Mouse (Mus musculus) forebrain, embryonic 12.5 days (tissue): ENCODE measurements at regions not wholly inside any gene's neighbourhood (a gene's known extent, or its start where the extent isn't known, plus 50 kb on each side); places are given as distances from the start of the nearest gene placed in this dataset.
A peak's percentile ranks its signal among the peaks of the same experiment; 100 is the strongest.

Experiments used
- ATAC-seq: fragments of 200-750 bp; cut with Nextera tagmentation; 2 replicates; pipeline ENCODE4 v1.8.0; 2017; ENCODE audit warnings: moderate TSS enrichment; ENCODE audit not compliant: low FRiP score
- H3K27ac ChIP-seq: fragments of 300-500 bp; sonication (generic); 2 replicates; pipeline ENCODE4 v1.5.1; 2016; ENCODE audit warnings: mild to moderate bottlenecking
- H3K27me3 ChIP-seq: fragments of 300-500 bp; sonication (generic); 2 replicates; pipeline ENCODE4 v1.6.1; 2016; ENCODE audit warnings: mild to moderate bottlenecking
- H3K36me3 ChIP-seq: fragments of 300-500 bp; sonication (generic); replicated peaks from 2 replicates; pipeline ENCODE4 v1.6.1; 2016; ENCODE audit warnings: mild to moderate bottlenecking
- H3K4me1 ChIP-seq: fragments of 300-500 bp; sonication (generic); 2 replicates; pipeline ENCODE4 v1.6.1; 2016
- H3K4me2 ChIP-seq: fragments of 300-500 bp; sonication (generic); 2 replicates; pipeline ENCODE4 v1.6.1; 2016; ENCODE audit warnings: mild to moderate bottlenecking, moderate library complexity
- H3K4me3 ChIP-seq: fragments of 300-500 bp; sonication (generic); replicated peaks from 2 replicates; pipeline ENCODE4 v1.5.1; 2016; ENCODE audit warnings: mild to moderate bottlenecking
- H3K9ac ChIP-seq: fragments of 300-500 bp; sonication (generic); 2 replicates; pipeline ENCODE4 v1.6.1; 2016; ENCODE audit warnings: mild to moderate bottlenecking
- H3K9me3 ChIP-seq: fragments of 300-500 bp; sonication (generic); 2 replicates; pipeline ENCODE4 v1.6.1; 2016
- WGBS: fragments of 180-500 bp; shearing (Covaris S2); methylation state at CpG from one replicate; pipeline ENCODE4 v1.1.7; 2016; 5-methylcytosine and 5-hydroxymethylcytosine counted together

GRCm38 (mm10) chr8:126659691-126660657 is 66.2 kb upstream of the Irf2bp2 start:
- Histone ChIP-seq H3K4me2 (peak overlapping the region; percentile 47), H3K36me3 (no peaks in the 10 kb centered on the region), H3K4me1 (peaks cover 58% of the 10 kb centered on the region), H3K27ac (peak overlapping the region; percentile 90), H3K4me3 (no peak overlapping the region), H3K9me3 (no peaks in the 10 kb centered on the region), H3K9ac (peak overlapping the region; percentile 36), H3K27me3 (no peaks in the 10 kb centered on the region)
- ATAC-seq: peak; percentile 48
- 52% methylated on average over 12 of the region's 12 CpGs for WGBS

GRCm38 (mm10) chr8:126657546-126657945 is 63.8 kb upstream of the Irf2bp2 start:
- no peak overlapping the region for H3K4me3 ChIP-seq
- peak overlapping the region; percentile 42; the same call in 1 of the 2 replicates for H3K27ac ChIP-seq
- 67% methylated on average over 6 of the region's 6 CpGs for WGBS
- H3K4me1 ChIP-seq: peaks cover 39% of the 10 kb centered on the region
- H3K36me3 ChIP-seq: no peaks in the 10 kb centered on the region
- no peak overlapping the region for H3K9ac ChIP-seq
- ATAC-seq: no peak
- no peaks in the 10 kb centered on the region for H3K9me3 ChIP-seq
- H3K27me3 ChIP-seq: no peaks in the 10 kb centered on the region
- no peak overlapping the region for H3K4me2 ChIP-seq

DNA sequence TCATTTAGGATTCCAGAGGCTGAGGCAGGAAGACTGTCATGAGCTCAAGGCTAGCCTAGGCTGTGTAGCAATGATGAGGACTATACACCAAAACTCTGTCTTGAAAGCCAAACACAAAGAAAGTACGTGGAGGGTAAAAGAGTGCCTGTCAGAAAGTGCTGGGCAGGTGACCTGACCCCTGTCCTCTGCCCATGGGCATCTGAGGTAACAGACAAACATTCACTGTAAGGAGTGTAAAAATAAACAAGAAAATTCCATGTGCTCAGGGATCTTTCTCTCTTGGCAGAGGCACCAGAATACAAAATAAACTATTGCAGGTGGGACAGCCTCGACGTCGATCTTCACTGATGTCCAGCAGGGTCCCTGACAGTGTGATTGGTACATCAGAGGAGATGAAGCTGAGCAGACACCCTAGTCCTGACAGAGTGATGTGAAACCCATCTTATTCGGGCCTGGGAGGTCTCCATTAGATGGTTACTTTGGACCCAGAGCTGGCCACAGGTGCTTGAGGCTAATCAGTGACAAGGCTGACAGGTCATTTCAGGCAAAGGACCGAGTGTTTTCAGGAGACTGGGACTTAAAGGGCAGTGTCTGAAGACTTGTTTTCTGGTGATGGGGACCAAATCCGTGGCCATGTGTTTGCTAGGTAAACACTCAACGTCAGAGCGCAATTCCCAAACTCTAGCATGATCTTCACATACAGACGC is 62.9 kb upstream of the Irf2bp2 start:
- H3K4me2 ChIP-seq: no peak overlapping the region
- H3K9me3 ChIP-seq: no peaks in the 10 kb centered on the region
- no peak overlapping the region for H3K4me3 ChIP-seq
- H3K9ac ChIP-seq: no peak overlapping the region
- H3K27me3 ChIP-seq: no peaks in the 10 kb centered on the region
- WGBS: 88% methylated on average over 10 of the region's 10 CpGs
- ATAC-seq: no peak
- H3K4me1 ChIP-seq: peaks cover 31% of the 10 kb centered on the region
- no peak overlapping the region for H3K27ac ChIP-seq
- H3K36me3 ChIP-seq: no peaks in the 10 kb centered on the region

- Histone ChIP-seq H3K36me3 (no peaks in the 10 kb centered on the region), H3K9ac (no peak overlapping the region), H3K4me3 (no peak overlapping the region), H3K4me2 (no peak overlapping the region), H3K4me1 (peaks cover 19% of the 10 kb centered on the region), H3K9me3 (no peaks in the 10 kb centered on the region), H3K27ac (no peak overlapping the region), H3K27me3 (no peaks in the 10 kb centered on the region)
- 74% methylated on average over 2 of the region's 2 CpGs for WGBS
- ATAC-seq: no peak
These were observed 61.8 kb upstream of the Irf2bp2 start for GRCm38 (mm10) chr8:126655565-126655964.

GRCm38 (mm10) chr8:126654353-126654752 is 60.6 kb upstream of the Irf2bp2 start:
- Histone ChIP-seq H3K27ac (peak overlapping the region; percentile 32; the same call in 1 of the 2 replicates), H3K4me3 (no peak overlapping the region), H3K9me3 (no peaks in the 10 kb centered on the region), H3K4me1 (peaks cover 7% of the 10 kb centered on the region), H3K9ac (no peak overlapping the region), H3K27me3 (no peaks in the 10 kb centered on the region), H3K4me2 (no peak overlapping the region), H3K36me3 (no peaks in the 10 kb centered on the region)
- 89% methylated on average over 7 of the region's 7 CpGs for WGBS
- ATAC-seq: no peak

- no peak overlapping the region for H3K4me3 ChIP-seq
- no peaks in the 10 kb centered on the region for H3K27me3 ChIP-seq
- H3K4me2 ChIP-seq: no peak overlapping the region
- no peaks in the 10 kb centered on the region for H3K36me3 ChIP-seq
- no peak overlapping the region for H3K27ac ChIP-seq
- ATAC-seq: no peak
- 84% methylated on average over 5 of the region's 5 CpGs for WGBS
- no peak overlapping the region for H3K9ac ChIP-seq
- H3K9me3 ChIP-seq: no peaks in the 10 kb centered on the region
- H3K4me1 ChIP-seq: peaks cover 6% of the 10 kb centered on the region; the same call in 1 of the 2 replicates
These were observed 58.4 kb upstream of the Irf2bp2 start for GRCm38 (mm10) chr8:126652151-126652550.

DNA sequence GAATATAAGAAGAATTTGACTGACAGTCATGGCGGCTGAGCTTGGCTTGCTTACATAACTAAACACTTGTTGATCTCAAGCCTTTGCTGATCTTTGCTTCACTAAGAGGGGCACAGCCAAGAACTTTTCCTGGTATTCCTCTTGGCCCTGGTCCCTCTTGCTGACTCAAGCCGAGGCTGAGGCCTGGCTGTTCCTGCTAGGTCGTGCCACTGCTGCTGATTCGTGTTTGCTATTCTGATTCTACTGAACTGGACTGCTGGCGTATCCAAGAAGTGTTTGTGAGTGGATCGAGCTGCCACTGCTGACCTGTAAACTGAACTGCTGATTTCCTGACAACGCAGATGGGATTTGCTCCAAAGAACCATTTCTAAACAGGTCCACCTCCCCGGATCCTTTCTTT is 57.2 kb upstream of the Irf2bp2 start:
- Histone ChIP-seq H3K9ac (no peak overlapping the region), H3K36me3 (no peaks in the 10 kb centered on the region), H3K4me3 (no peak overlapping the region), H3K9me3 (no peaks in the 10 kb centered on the region), H3K27me3 (no peaks in the 10 kb centered on the region), H3K4me1 (peaks cover 6% of the 10 kb centered on the region; the same call in 1 of the 2 replicates), H3K4me2 (no peak overlapping the region), H3K27ac (no peak overlapping the region)
- no peak for ATAC-seq
- WGBS: 91% methylated on average over 8 of the region's 8 CpGs

- Histone ChIP-seq H3K4me2 (no peak overlapping the region), H3K27me3 (no peaks in the 10 kb centered on the region), H3K4me3 (no peak overlapping the region), H3K9me3 (no peaks in the 10 kb centered on the region), H3K4me1 (peaks cover 5% of the 10 kb centered on the region; the same call in 1 of the 2 replicates), H3K36me3 (no peaks in the 10 kb centered on the region), H3K9ac (no peak overlapping the region), H3K27ac (no peak overlapping the region)
- 85% methylated on average over 1 of the region's 1 CpGs for WGBS
- ATAC-seq: no peak
These were observed 55.5 kb upstream of the Irf2bp2 start for GRCm38 (mm10) chr8:126649305-126649704.

GRCm38 (mm10) chr8:126647350-126647749 is 53.6 kb upstream of the Irf2bp2 start:
- Histone ChIP-seq H3K4me2 (no peak overlapping the region), H3K36me3 (no peaks in the 10 kb centered on the region), H3K9me3 (no peaks in the 10 kb centered on the region), H3K9ac (no peak overlapping the region), H3K4me1 (no peaks in the 10 kb centered on the region), H3K27ac (no peak overlapping the region), H3K27me3 (no peaks in the 10 kb centered on the region), H3K4me3 (no peak overlapping the region)
- WGBS: 43% methylated on average over 1 of the region's 1 CpGs
- no peak for ATAC-seq

DNA sequence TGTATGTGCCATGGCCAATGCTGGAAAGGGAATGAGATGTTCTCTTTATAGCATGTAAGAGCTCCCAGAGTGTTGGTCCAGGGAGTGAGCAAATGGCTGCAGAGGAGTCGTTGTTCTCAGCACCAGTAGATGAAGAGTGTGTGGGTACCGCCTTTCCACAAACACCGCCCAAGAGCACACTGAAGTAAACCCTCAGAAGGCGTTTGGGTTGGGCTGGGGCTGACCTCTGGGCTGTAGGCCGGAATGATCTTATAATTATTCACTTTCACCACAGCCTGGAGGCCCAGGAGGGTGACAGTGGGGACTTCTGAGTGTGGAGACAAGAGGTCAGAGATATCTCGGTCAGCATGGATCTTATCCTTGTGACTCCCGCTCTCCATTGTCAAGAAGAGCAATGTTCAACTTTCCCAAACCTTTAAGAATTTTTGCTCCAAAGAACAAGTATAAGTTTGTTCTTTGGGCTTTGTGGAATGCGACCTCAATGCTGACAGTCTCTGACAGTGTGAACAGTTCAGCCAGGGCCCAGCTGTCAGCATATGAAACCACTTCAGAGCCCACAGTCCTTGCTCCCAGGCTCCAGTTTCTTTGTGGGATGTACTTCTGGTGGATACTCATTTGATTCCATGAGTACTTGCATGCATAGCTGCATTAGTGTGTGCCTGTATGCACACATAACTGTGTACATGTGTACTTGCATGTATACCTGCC is 53.0 kb upstream of the Irf2bp2 start:
- Histone ChIP-seq H3K27me3 (no peaks in the 10 kb centered on the region), H3K36me3 (no peaks in the 10 kb centered on the region), H3K9me3 (no peaks in the 10 kb centered on the region), H3K4me2 (no peak overlapping the region), H3K4me3 (no peak overlapping the region), H3K27ac (no peak overlapping the region), H3K4me1 (no peaks in the 10 kb centered on the region), H3K9ac (0 out of 2 replicates have a peak overlapping the region, but pooled peaks have one; percentile 21)
- no peak for ATAC-seq
- WGBS: 75% methylated on average over 8 of the region's 8 CpGs

DNA sequence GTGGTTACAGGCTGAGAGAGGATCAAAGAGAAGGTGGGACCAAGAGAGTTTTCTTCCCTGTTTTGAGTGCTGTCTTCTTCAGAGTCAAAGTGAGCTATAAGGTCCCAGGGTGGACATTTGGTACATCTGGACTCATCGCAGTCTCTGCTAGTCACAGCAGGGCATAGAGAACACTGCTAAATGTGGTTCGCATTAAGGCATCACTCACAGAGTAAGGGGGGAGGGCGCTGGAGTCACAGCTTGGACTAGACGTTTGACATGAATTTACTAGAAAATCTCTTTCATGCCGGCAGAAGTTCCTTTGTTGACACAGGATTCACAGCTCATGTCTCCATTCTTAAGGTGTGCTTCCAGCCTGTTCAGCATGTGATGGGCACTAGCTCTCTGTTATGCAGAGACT is 50.4 kb upstream of the Irf2bp2 start:
- H3K4me2 ChIP-seq: no peak overlapping the region
- H3K9ac ChIP-seq: no peak overlapping the region
- ATAC-seq: no peak
- no peak overlapping the region for H3K27ac ChIP-seq
- H3K4me1 ChIP-seq: no peaks in the 10 kb centered on the region
- H3K9me3 ChIP-seq: no peaks in the 10 kb centered on the region
- 78% methylated on average over 5 of the region's 5 CpGs for WGBS
- H3K36me3 ChIP-seq: no peaks in the 10 kb centered on the region
- no peak overlapping the region for H3K4me3 ChIP-seq
- no peaks in the 10 kb centered on the region for H3K27me3 ChIP-seq
